ENCODE assay signal across 18 mouse cellular contexts in the genomic region with DNA sequence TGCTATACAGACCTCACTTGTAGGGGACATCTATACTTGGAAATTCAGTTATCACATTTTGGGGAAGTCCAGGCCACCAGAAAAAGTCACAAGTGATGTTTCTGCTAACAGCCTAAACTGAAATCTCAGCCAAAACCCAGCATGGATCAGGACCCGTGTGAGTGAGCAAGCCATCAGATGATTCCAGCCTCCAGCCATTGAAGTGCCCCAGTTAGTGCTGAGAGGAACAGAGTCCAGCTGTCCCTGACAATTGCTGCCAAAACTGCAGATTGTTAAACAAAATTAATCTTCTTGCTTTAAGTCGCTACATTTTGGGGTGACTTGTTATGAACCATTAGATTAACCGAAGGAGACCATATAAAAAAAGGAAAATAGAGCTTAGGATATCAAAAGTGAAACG.
DNase-seq lines count a peak whose midpoint lies in the region; ATAC-seq lines count a peak whose summit lies in the region.
"Had no signal": no experiment of that assay in that cellular context is flagged by ENCODE, and none has a peak within 500 bp of the region (broad histone marks: within the 10 kb centered on the region; RNA-seq: fewer than 3 reads in every experiment).

No protein-coding gene starts in this region.

- no peaks in the 10 kb centered on the region for H3K36me3 ChIP-seq in lung, embryonic 16.5 days (ENCODE audit: control insufficient read depth, insufficient read depth, low read length)
- no peaks in the 10 kb centered on the region for H3K36me3 ChIP-seq in forebrain, embryonic 16.5 days (ENCODE audit: control insufficient read depth, insufficient read depth)
- H3K36me3 ChIP-seq in liver, embryonic 11.5 days (ENCODE audit: control insufficient read depth, insufficient read depth, low read length), result no peaks in the 10 kb centered on the region
- H3K36me3 ChIP-seq: heart, embryonic 13.5 days; liver, embryonic 13.5 days; midbrain, embryonic 13.5 days; neural tube, embryonic 15.5 days had no signal

- peak; percentile 81 for ATAC-seq in lung, embryonic 16.5 days (ENCODE audit: low read depth)
- ATAC-seq in forebrain, embryonic 16.5 days, result no peak
- ATAC-seq in liver, embryonic 11.5 days (replicated peaks; ENCODE audit: low FRiP score), result no peak
- ATAC-seq: forebrain, postnatal 0 days; midbrain, embryonic 13.5 days had no signal

- DNase-seq in retina, postnatal 1 day, result peak; percentile 4
- DNase-seq in retina, embryonic 14.5 days (ENCODE audit: low spot score), result no peak
- peak; percentile 80 for DNase-seq in cerebellum, adult 8-10 months
- no peak for DNase-seq in liver, embryonic 11.5 days (ENCODE audit: low spot score)
- DNase-seq in adrenal gland, adult 8-10 months, result no peak
- DNase-seq: forebrain, postnatal 0 days; gastrocnemius, adult 2 months; heart, postnatal 4 days; kidney, adult 8-10 months; liver, embryonic 13.5 days; right cerebral cortex, postnatal 4 days had no signal

- H3K9ac ChIP-seq in lung, embryonic 16.5 days (ENCODE audit: low read length), result no peak overlapping the region
- no peak overlapping the region for H3K9ac ChIP-seq in forebrain, embryonic 16.5 days (replicated peaks; ENCODE audit: low read depth, low read length)
- H3K9ac ChIP-seq in liver, embryonic 11.5 days (ENCODE audit: low read depth, low read length), result no peak overlapping the region
- H3K9ac ChIP-seq: forebrain, postnatal 0 days; heart, embryonic 13.5 days; liver, embryonic 13.5 days; midbrain, embryonic 13.5 days; neural tube, embryonic 15.5 days had no signal

- H3K9me3 ChIP-seq in lung, embryonic 16.5 days (ENCODE audit: control insufficient read depth, low read length), result no peaks in the 10 kb centered on the region
- no peaks in the 10 kb centered on the region for H3K9me3 ChIP-seq in forebrain, embryonic 16.5 days (ENCODE audit: control insufficient read depth, low read length)
- no peaks in the 10 kb centered on the region for H3K9me3 ChIP-seq in liver, embryonic 11.5 days (ENCODE audit: control insufficient read depth, low read length)
- H3K9me3 ChIP-seq: heart, embryonic 13.5 days; liver, embryonic 13.5 days; midbrain, embryonic 13.5 days; neural tube, embryonic 15.5 days had no signal

- no peaks in the 10 kb centered on the region for H3K27me3 ChIP-seq in lung, embryonic 16.5 days (ENCODE audit: control insufficient read depth, insufficient read depth, low read depth, low read length)
- no peaks in the 10 kb centered on the region for H3K27me3 ChIP-seq in forebrain, embryonic 16.5 days (replicated peaks; ENCODE audit: control insufficient read depth, insufficient read depth, low read length)
- no peaks in the 10 kb centered on the region for H3K27me3 ChIP-seq in liver, embryonic 11.5 days (replicated peaks; ENCODE audit: control insufficient read depth, insufficient read depth, low read length)
- H3K27me3 ChIP-seq: heart, embryonic 13.5 days; liver, embryonic 13.5 days; midbrain, embryonic 13.5 days; neural tube, embryonic 15.5 days had no signal

- WGBS in lung, embryonic 16.5 days, result 45% methylated on average over 4 of the region's 4 CpGs
- 57% methylated on average over 4 of the region's 4 CpGs for WGBS in forebrain, embryonic 16.5 days
- WGBS in liver, embryonic 11.5 days, result 76% methylated on average over 4 of the region's 4 CpGs

- no peak overlapping the region for H3K4me2 ChIP-seq in lung, embryonic 16.5 days (ENCODE audit: low read depth, low read length)
- no peak overlapping the region for H3K4me2 ChIP-seq in forebrain, embryonic 16.5 days (ENCODE audit: low read length)
- no peak overlapping the region for H3K4me2 ChIP-seq in liver, embryonic 11.5 days
- H3K4me2 ChIP-seq: heart, embryonic 13.5 days; liver, embryonic 13.5 days; midbrain, embryonic 13.5 days; neural tube, embryonic 15.5 days had no signal

- H3K4me3 ChIP-seq in lung, embryonic 16.5 days (ENCODE audit: low read length), result no peak overlapping the region
- H3K4me3 ChIP-seq in forebrain, embryonic 16.5 days (replicated peaks; ENCODE audit: low read length), result no peak overlapping the region
- no peak overlapping the region for H3K4me3 ChIP-seq in liver, embryonic 11.5 days (ENCODE audit: low read depth, low read length)
- H3K4me3 ChIP-seq: erythroblast, embryonic 14.5 days; gastrocnemius, adult 2 months; heart, embryonic 13.5 days; liver, embryonic 13.5 days; midbrain, embryonic 13.5 days; myocyte; neural tube, embryonic 15.5 days had no signal

- H3K27ac ChIP-seq in lung, embryonic 16.5 days (ENCODE audit: low read length), result no peak overlapping the region
- H3K27ac ChIP-seq in forebrain, embryonic 16.5 days (ENCODE audit: low read length), result no peak overlapping the region
- no peak overlapping the region for H3K27ac ChIP-seq in liver, embryonic 11.5 days (ENCODE audit: low read depth, low read length)
- H3K27ac ChIP-seq: gastrocnemius, adult 2 months; heart, embryonic 13.5 days; liver, embryonic 13.5 days; midbrain, embryonic 13.5 days; neural tube, embryonic 15.5 days had no signal

- H3K4me1 ChIP-seq in lung, embryonic 16.5 days (replicated peaks; ENCODE audit: control insufficient read depth, insufficient read depth, low read length), result no peaks in the 10 kb centered on the region
- no peaks in the 10 kb centered on the region for H3K4me1 ChIP-seq in forebrain, embryonic 16.5 days (replicated peaks; ENCODE audit: control insufficient read depth, insufficient read depth, low read length)
- H3K4me1 ChIP-seq in liver, embryonic 11.5 days (replicated peaks; ENCODE audit: control insufficient read depth, insufficient read depth, low read length), result no peaks in the 10 kb centered on the region
- H3K4me1 ChIP-seq: heart, embryonic 13.5 days; liver, embryonic 13.5 days; midbrain, embryonic 13.5 days; neural tube, embryonic 15.5 days had no signal

Comparison
In these comparisons a context has a peak if more than half of its experiments do, and no peak if none do; other contexts are left out.
1. DNase-seq: peak in retina, postnatal 1 day (single experiment) and cerebellum, adult 8-10 months (single experiment); none in retina, embryonic 14.5 days (single experiment), liver, embryonic 11.5 days (single experiment) and adrenal gland, adult 8-10 months (single experiment).